Mouse (Mus musculus): ENCODE measurements around the gene Dmrtc1c1. TPM values are rescaled to one million over a fixed set of nuclear protein-coding genes. Genes with fewer than 3 reads are reported as not detected.
"Not testable (repeated sequence)": the region's sequence is repeated elsewhere in the genome, so short reads cannot be mapped to it uniquely, and the experiment has no call there.

The Dmrtc1c1 gene
- not detected in 2 replicates for polyA plus RNA-seq (2014; fragmentation: Nextera tagmentation; extraction: Ambion mirVana)

GRCm38 (mm10) chrX:102802663-102803062 lies at the start of gene Dmrtc1c1:
Dmrtc1c1 (plus strand) TSS chrX:102802963.
- DNase-seq (ENCODE audit: low spot score); H3K27me3 ChIP-seq (ENCODE audit: control insufficient read depth, insufficient read depth, low read length); H3K4me1 ChIP-seq (replicated peaks; ENCODE audit: control insufficient read depth, insufficient read depth, low read length); H3K4me2 ChIP-seq (replicated peaks); H3K36me3 ChIP-seq (replicated peaks; ENCODE audit: control insufficient read depth, insufficient read depth); ATAC-seq (ENCODE audit: low FRiP score); H3K27ac ChIP-seq; H3K9ac ChIP-seq; H3K4me3 ChIP-seq (replicated peaks; ENCODE audit: low read length); H3K9me3 ChIP-seq (ENCODE audit: control insufficient read depth, low read length): not testable (repeated sequence)
- 100% methylated on average over 1 of the region's 14 CpGs for WGBS

GRCm38 (mm10) chrX:102765878-102766277 lies 36.9 kb upstream of the Dmrtc1c1 start:
- Histone ChIP-seq H3K4me2 (replicated peaks) (no peak overlapping the region), H3K9ac (no peak overlapping the region), H3K9me3 (ENCODE audit: control insufficient read depth, low read length) (no peaks in the 10 kb centered on the region), H3K36me3 (replicated peaks; ENCODE audit: control insufficient read depth, insufficient read depth) (no peaks in the 10 kb centered on the region), H3K27ac (no peak overlapping the region), H3K4me3 (replicated peaks; ENCODE audit: low read length) (no peak overlapping the region), H3K4me1 (replicated peaks; ENCODE audit: control insufficient read depth, insufficient read depth, low read length) (no peaks in the 10 kb centered on the region), H3K27me3 (ENCODE audit: control insufficient read depth, insufficient read depth, low read length) (no peaks in the 10 kb centered on the region)
- 60% methylated on average over 4 of the region's 4 CpGs for WGBS
- ATAC-seq (ENCODE audit: low FRiP score), result no peak
- DNase-seq (ENCODE audit: low spot score), result no peak

GRCm38 (mm10) chrX:102812311-102812710 lies 9.5 kb downstream of the Dmrtc1c1 start:
- no peak overlapping the region for H3K4me3 ChIP-seq (replicated peaks; ENCODE audit: low read length)

GRCm38 (mm10) chrX:102854516-102854915 lies 51.8 kb downstream of the Dmrtc1c1 start, which contains the start of gene Dmrtc1c2:
Dmrtc1c2 (minus strand) TSS chrX:102854616.
- H3K27ac ChIP-seq; DNase-seq (ENCODE audit: low spot score); H3K4me1 ChIP-seq (replicated peaks; ENCODE audit: control insufficient read depth, insufficient read depth, low read length); ATAC-seq (ENCODE audit: low FRiP score); H3K4me3 ChIP-seq (replicated peaks; ENCODE audit: low read length); H3K9me3 ChIP-seq (ENCODE audit: control insufficient read depth, low read length); H3K9ac ChIP-seq; H3K4me2 ChIP-seq (replicated peaks); H3K36me3 ChIP-seq (replicated peaks; ENCODE audit: control insufficient read depth, insufficient read depth); H3K27me3 ChIP-seq (ENCODE audit: control insufficient read depth, insufficient read depth, low read length): not testable (repeated sequence)
- 94% methylated on average over 2 of the region's 13 CpGs for WGBS

More at GRCm38 (mm10) chrX:102812311-102812710, 9.5 kb downstream of the Dmrtc1c1 start:
- no peak overlapping the region for H3K27ac ChIP-seq
- H3K27me3 ChIP-seq (ENCODE audit: control insufficient read depth, insufficient read depth, low read length), result peaks cover 15% of the 10 kb centered on the region; the same call in 1 of the 2 replicates
- H3K36me3 ChIP-seq (replicated peaks; ENCODE audit: control insufficient read depth, insufficient read depth), result no peaks in the 10 kb centered on the region
- no peaks in the 10 kb centered on the region for H3K9me3 ChIP-seq (ENCODE audit: control insufficient read depth, low read length)
- no peak for DNase-seq (ENCODE audit: low spot score)
- no peak for ATAC-seq (ENCODE audit: low FRiP score)
- H3K4me1 ChIP-seq (replicated peaks; ENCODE audit: control insufficient read depth, insufficient read depth, low read length), result no peaks in the 10 kb centered on the region
- H3K9ac ChIP-seq, result no peak overlapping the region
- WGBS, result 70% methylated on average over 4 of the region's 4 CpGs
- H3K4me2 ChIP-seq (replicated peaks), result no peak overlapping the region

Other genes with a start within 250 kb of the Dmrtc1c1 start
- gene Phka1, start 158.7 kb upstream of the Dmrtc1c1 start, polyA plus RNA-seq (2014; fragmentation: Nextera tagmentation; extraction: Ambion mirVana), result 9.4 TPM in 2 replicates
- not detected in 2 replicates for gene Gm3880, start 116.0 kb upstream of the Dmrtc1c1 start, polyA plus RNA-seq (2014; fragmentation: Nextera tagmentation; extraction: Ambion mirVana)
- not detected in 2 replicates for gene Gm9112, start 95.3 kb upstream of the Dmrtc1c1 start, polyA plus RNA-seq (2014; fragmentation: Nextera tagmentation; extraction: Ambion mirVana)
- gene Dmrtc1b, start 95.1 kb upstream of the Dmrtc1c1 start, polyA plus RNA-seq (2014; fragmentation: Nextera tagmentation; extraction: Ambion mirVana), result not detected in 2 replicates
- gene Dmrtc1c2, start 51.7 kb downstream of the Dmrtc1c1 start, polyA plus RNA-seq (2014; fragmentation: Nextera tagmentation; extraction: Ambion mirVana), result not detected in 2 replicates
- not detected in 2 replicates for gene 1700031F05Rik, start 65.0 kb downstream of the Dmrtc1c1 start, polyA plus RNA-seq (2014; fragmentation: Nextera tagmentation; extraction: Ambion mirVana)
- gene Dmrtc1a, start 105.7 kb downstream of the Dmrtc1c1 start, polyA plus RNA-seq (2014; fragmentation: Nextera tagmentation; extraction: Ambion mirVana), result 1.4 and 2.4 TPM in 2 replicates
- gene 1700011M02Rik, start 105.9 kb downstream of the Dmrtc1c1 start, polyA plus RNA-seq (2014; fragmentation: Nextera tagmentation; extraction: Ambion mirVana), result not detected in 2 replicates
- not detected in 2 replicates for gene 1700018G05Rik, start 125.4 kb downstream of the Dmrtc1c1 start, polyA plus RNA-seq (2014; fragmentation: Nextera tagmentation; extraction: Ambion mirVana)

Data from hindbrain, embryonic 14.5 days (tissue).